Mouse (Mus musculus) layer of hippocampus, postnatal 10 days (tissue): ENCODE results near the gene Olfr447. TPM values are rescaled to one million over a fixed set of nuclear protein-coding genes. Genes with fewer than 3 reads are reported as not detected.

Experiments used
- DNase-seq, 2 experiments: peaks; one replicate each; pipeline ENCODE4 v3.0.0; 2021; ENCODE audit warnings: low spot score in 2 of 2
- long read RNA-seq: library from polyadenylated mRNA; stranded (forward); transcript quantifications from one replicate; pipeline ENCODE4 v2.0.0, GENCODE M21; 2023
- total RNA-seq, 2 experiments: library from RNA; stranded (reverse); gene quantifications; 2 replicates each; pipeline ENCODE4 v1.2.3; 2021

Olfr447 gene
- not detected for total RNA-seq
- long read RNA-seq = 0 reads

GRCm38 (mm10) chr6:42908578-42908977 lies at the start of gene Olfr447:
TSS of gene Olfr447 (plus strand) at chr6:42908878.
- DNase-seq = no peak

GRCm38 (mm10) chr6:42860222-42860819 lies 48.4 kb upstream of the Olfr447 start:
- DNase-seq = peak; percentile 41 to 53

- no peak for DNase-seq
Observed at GRCm38 (mm10) chr6:42869695-42870094, 39.0 kb upstream of the Olfr447 start.

GRCm38 (mm10) chr6:42876323-42876722 lies 32.4 kb upstream of the Olfr447 start:
- no peak for DNase-seq

- no peak for DNase-seq
Observed at GRCm38 (mm10) chr6:42890141-42890540, 18.5 kb upstream of the Olfr447 start, which contains the start of gene Olfr448. TSS of gene Olfr448 (plus strand) at chr6:42890441.

GRCm38 (mm10) chr6:42900345-42900744 lies 8.3 kb upstream of the Olfr447 start:
- no peak for DNase-seq

- no peak for DNase-seq
Observed at GRCm38 (mm10) chr6:42921077-42921476, 12.4 kb downstream of the Olfr447 start, which contains the start of gene Olfr446. TSS of gene Olfr446 (plus strand) at chr6:42921377.

GRCm38 (mm10) chr6:42948767-42949166 lies 40.1 kb downstream of the Olfr447 start, which contains the start of gene Olfr444:
TSS of gene Olfr444 (plus strand) at chr6:42949067.
- DNase-seq = no peak

Other genes with a start within 250 kb of the Olfr447 start
- gene Tcaf1, start 198.8 kb upstream of the Olfr447 start, total RNA-seq = 100 to 1,000 TPM; 246 to 253 TPM
- not detected for gene Olfr453, start 169.5 kb upstream of the Olfr447 start, total RNA-seq
- gene Olfr38, start 152.5 kb upstream of the Olfr447 start, total RNA-seq = not detected
- not detected for gene Olfr452, start 123.8 kb upstream of the Olfr447 start, total RNA-seq
- gene Olfr450, start 96.9 kb upstream of the Olfr447 start, total RNA-seq = not detected
- gene Olfr449, start 74.5 kb upstream of the Olfr447 start, total RNA-seq = not detected
- not detected for gene Olfr448, start 18.4 kb upstream of the Olfr447 start, total RNA-seq
- gene Olfr446, start 12.5 kb downstream of the Olfr447 start, total RNA-seq = not detected
- not detected for gene Olfr444, start 40.2 kb downstream of the Olfr447 start, total RNA-seq
- not detected for gene Olfr441, start 197.5 kb downstream of the Olfr447 start, total RNA-seq
- not detected for gene Olfr237-ps1, start 237.7 kb downstream of the Olfr447 start, total RNA-seq